Mouse (Mus musculus) kidney, adult 11 months (tissue): ENCODE results near the gene Mrpl34.
A peak's percentile ranks its signal among the peaks of the same experiment; 100 is the strongest.

Source experiments
- DNase-seq: peaks from one replicate; pipeline ENCODE4 v3.0.0; 2022

The Mrpl34 gene

DNA sequence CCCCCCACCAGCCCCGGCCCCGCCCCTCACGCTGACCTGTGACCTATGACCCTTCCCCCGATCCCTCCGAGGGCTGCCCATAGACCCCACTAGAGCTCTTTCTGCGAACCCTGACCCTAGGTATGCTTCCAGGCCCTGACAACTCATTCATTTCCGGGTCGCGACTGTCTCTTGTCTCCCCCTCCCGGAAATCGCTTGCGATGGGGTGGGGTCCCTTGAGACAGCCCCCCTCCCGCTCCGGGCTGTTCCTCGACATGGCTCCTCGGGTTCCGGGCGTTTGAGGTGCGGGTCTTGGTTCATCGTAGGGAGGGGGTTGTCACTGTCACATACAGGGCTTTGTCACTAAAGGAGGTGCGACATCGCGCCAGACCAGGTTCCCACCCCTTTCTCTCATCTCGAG, 4.7 kb downstream of the Mrpl34 start:
- peak; percentile 54 for DNase-seq

DNA sequence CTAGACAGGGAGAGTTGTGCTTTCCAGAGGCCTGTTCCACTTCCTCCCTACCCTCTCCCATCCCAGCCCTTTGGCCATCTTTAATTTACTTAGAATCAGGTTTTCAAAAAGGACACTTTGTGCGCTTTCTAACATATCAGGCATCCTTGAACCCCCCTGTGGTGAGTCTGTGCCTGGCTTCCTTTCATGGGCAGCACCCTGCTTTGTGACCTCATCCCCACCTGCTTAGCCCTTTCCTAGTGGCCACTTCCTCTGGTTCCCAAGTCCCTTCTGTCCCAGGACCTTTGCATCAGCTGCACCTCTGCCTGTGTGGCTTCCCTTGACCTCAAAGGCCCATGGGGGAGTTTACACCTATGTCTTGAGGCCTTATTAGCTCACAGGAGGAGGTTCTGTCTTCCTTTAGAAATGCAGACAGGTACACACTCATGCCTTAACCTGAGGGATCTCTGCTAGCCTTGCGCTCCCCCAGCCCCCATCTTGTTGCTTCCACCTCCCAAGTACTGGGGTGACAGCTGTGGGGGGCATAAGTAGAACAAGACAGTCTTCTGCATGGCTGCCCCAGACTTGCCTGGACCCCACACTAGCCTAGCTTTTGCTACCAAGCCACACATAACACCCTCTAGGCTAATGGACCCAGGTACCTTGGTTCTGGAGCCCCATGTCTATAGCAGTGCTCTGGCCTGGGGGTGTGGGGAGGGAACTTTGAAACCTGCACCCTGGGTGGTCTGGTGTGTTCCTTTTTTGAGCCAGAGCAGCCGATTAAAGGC, 5.6 kb downstream of the Mrpl34 start:
- no peak for DNase-seq

DNA sequence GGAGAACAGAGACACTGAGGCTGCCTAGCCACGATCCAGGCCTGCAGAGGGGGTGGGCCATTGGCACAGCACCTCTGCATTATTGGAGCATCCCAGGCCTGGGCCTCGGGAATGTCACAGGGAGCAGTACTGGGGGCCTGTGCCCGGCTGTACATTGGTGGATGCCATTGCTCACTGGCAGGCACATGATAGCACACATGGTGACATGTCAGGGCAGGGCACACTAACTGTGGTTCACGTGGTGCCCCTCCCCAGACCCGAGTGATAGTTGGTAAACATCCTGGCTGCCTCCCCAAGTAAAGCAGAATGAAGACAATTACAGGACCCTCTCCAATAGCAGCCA, 6.1 kb downstream of the Mrpl34 start:
- DNase-seq: no peak

DNA sequence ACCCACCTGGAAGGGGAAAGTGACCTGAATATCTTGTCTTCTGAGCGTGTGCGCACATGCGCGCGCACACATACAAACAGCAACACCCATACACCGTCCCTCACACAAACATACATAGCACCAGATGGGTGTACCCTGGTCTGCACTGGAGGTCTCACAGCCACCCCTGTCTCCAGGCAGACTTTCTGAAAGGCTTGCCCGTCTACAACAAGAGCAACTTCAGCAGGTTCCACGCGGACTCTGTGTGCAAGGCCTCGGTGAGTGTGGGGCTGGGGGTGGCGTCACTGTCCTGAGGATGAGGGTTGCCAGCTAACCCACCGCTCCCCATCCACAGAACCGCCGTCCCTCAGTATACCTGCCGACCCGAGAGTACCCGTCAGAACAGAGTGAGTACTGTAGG, 7.1 kb downstream of the Mrpl34 start:
- no peak for DNase-seq

DNA sequence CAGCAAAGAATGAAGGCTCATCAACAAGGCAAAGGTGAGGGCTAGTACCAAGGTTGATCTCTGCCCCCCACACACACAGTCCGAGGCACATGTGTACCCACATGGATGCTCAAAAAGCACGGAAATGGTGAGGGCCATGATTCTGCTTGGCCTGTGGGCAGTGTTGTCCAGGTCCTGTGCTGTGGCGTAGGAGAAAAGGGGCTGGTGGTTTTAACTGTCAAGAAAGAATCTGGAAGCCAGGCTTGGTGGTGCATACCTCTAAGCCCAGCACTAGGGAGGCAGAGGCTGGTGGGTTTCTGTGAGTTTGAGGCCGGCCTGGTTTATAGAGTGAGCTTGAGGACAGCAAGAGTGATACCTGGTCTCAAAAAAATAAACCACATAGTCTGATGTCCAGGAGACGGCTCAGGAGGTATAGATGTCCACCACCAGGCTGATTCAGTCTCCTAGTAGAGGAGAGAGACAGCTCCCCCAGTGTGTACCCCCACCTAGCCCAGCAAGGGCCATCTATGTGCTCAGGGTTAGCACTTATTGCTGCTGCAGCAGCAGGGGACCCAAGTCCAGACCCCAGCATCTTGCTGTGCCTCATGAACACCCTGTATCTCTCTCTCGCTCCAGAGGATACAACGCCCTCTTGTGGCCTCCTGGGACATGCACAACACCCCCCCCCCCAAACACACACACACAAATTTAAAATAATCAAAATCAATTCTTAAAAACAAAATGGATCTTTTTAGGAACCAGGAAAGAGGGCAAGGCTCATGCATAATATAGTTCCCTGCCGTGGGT, 8.0 kb downstream of the Mrpl34 start:
- DNase-seq: no peak

DNA sequence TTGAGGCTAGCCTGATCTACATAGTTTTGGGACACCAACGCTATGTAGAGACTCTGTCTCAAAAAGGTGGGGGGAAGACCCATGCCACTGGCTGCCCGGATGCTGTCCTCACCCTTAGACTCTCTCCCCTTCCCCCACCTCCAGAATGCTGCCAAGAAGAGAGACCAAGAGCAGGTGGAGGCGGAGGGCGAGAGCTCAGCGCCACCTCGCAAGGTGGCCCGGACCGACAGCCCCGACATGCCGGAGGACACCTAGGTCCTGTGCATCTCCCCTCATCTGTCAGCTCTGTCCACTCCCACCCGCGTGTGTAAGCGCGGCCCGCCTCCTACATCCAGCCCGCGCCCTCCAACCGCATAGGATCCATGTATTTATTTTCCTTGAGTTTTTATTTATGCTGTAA, 9.6 kb downstream of the Mrpl34 start:
- DNase-seq: no peak

DNA sequence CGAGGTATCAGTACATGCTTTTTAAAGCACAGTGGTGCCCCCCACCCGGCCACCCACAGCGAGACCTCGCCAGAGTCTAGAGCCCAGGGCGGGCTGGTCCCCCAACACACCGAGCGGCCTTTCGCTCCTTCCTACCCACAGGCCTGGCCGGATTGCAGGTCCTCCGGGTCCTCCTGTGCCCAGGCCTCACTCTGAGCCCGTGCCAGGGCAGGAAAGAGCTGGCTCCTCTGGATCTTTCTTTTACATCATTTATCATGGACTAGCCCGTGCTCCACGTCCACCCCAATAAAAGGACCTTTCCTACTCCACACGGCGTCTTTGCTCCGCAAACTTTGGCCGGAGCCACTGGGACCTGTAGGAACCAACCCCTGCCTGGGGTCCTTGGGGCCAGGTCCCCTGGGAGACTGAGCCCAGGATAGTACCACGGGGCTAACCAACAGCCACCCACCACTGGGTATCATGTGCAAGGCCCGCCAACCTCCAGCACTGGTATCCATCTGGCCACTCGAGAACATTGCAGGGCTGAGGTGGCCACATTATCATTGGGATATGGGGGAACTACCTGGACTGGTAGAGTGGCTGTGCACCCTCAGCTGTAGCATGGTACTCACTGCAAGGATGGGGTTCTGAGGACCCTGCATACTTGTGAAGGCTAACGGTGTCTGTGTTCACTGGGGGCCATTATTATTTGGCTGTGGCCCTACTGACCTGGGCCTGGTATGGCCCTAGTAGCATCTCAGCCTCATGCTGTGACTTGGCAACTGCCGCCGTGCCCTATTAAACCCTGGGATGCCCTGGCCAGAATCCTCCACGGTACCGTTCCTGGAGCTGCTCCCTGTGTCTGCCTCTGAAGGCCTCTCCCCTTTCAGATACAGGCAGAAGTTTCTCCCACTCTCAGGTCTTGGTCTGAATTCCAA, 10.3 kb downstream of the Mrpl34 start:
- DNase-seq: no peak

DNA sequence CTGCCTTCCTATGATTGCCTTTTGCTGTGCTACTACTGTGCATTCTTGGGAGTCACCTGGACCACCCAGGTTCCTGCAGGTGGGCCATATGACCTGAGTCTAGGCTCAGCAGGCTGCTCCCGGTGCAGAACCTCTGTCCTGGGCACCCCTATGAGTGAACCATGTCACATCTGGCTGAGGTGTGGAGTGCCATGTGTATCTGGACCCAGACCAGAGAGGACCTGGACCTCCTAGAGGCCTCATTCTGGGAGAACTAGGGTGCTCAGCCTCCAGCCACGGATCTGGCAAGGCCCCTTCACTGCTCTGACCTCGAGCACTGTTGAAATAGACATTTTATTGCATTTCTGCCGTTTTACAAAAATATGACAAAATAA, 10.9 kb downstream of the Mrpl34 start:
- no peak for DNase-seq

DNA sequence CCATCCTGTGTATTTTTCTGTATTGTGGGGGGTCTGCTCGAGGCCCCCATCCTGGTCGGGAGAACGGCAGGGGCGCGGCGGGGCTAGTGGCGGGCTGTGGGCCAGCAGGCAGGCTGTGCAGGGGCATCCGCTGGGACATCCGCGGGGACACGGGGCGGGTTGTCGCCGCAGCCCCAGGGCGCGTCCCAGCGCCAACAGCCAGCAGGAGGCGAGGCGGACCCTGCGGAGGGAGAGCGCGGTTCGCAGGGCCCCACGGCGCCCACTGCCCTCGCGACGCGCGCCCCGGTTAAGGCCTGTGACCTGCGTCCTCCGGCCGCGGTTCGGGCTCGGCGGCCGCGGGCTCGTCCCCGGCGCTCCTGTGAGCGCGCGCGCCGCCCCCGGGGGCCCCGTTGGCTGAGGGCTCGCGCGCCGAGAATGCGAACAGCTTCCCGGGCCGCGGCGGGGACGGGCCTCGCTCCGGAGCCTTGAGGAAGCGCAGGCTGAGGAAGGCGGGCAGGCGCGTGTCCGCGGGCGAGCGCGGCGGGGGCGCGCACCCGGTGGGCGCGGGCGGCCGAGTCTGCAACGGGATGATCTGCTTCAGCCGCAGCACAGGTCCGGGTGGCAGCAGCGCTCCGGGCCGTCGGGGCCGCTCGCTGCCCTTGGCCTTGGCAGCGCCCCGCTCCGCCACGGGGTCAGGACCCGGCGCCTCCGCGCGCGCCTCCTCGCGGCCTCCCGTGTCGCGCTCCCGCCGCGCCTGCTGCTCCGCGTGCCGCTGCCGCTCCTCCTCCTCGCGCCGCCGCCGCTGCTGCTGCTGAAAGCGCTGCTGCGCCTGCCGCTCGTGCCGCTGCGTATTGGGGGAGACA, 11.6 kb downstream of the Mrpl34 start:
- peak; percentile 78 for DNase-seq

DNA sequence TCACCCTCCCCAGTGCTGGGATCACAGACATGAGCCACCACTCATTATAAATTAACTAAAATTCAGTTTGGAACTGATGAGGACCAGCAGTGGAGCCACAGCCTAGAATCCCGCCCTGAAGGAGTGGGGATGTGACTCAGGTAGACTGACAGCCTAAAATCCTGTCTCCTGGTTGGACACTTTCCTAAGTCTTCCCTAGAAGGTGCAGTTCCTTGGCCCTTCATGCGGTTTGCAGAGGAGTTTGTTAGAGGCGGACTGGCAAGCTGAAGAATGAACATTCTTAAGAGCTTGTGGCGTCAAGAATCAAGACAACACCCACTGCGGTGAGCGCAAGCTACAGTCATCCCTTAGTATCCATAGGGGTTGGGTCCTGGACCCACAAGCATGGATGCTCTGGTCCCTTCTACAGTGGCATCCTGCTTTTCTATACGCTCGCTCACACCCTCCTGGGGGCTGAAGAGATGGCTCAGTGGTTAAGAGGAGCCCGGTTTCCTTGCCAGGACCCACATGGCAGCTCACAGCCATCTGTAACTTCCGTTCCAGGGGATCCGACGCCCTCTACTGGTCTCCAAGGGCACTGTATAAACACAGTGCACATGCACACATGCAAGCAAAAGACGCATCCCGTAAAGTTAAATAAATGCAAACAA, 12.6 kb downstream of the Mrpl34 start:
- DNase-seq: no peak

DNA sequence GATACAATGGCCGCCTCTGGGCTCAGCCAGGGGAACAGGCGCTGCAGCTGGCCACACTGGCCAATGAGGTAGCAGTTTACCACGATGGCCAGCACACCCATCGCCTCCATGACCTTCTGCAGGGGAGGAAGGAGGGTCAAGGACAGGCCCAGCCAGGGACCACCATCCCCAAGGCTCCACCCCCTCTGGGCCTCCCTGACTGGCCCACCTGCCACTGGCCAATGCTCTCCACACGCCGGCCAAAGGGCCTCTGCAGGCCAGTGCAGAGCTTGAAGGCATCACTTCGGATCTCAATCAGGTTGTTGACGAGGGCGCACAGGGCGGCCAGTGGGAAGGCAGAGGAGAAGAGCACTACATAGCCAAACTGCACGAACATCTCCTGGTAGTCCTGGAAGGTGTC, 14.2 kb downstream of the Mrpl34 start:
- DNase-seq: no peak

DNA sequence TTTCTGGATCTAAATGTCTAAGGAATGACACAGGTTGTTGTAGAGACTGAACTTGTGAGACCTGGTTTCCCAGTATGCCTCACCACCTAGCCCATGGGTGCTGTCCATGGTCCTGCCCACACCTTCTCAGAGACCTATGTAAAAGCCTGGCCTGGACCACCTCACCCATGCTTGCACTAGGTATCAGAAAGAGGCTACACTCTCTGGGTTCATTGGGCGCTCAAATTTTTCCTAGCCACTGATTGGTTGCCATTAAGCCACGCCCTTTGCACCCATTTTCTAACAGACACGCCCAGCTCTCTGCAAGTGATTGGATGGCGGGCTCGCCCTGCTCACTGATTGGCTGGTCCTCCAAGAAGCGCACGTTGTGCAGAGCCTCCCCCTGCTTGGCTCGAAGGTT, 19.2 kb downstream of the Mrpl34 start:
- DNase-seq: no peak

DNA sequence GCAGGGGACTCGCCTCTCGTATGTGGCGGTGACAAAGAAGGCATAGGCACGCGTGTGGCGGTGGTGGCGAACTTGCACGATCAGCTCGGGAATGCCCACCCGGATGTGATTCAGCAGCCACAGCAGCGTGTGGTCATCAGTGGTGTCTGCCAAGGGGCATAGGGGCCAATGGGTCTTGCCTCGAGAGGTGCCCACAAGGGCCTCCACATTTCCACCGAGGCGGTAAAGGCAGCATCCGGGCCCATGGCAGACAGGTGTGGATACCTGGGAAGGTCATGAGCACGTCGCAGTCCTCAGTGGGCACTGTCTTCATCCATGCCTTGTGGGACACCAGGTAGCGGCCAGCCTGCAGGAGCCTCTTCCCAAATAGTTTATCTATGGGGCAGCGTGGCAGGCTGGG, 20.0 kb downstream of the Mrpl34 start:
- DNase-seq: no peak

DNA sequence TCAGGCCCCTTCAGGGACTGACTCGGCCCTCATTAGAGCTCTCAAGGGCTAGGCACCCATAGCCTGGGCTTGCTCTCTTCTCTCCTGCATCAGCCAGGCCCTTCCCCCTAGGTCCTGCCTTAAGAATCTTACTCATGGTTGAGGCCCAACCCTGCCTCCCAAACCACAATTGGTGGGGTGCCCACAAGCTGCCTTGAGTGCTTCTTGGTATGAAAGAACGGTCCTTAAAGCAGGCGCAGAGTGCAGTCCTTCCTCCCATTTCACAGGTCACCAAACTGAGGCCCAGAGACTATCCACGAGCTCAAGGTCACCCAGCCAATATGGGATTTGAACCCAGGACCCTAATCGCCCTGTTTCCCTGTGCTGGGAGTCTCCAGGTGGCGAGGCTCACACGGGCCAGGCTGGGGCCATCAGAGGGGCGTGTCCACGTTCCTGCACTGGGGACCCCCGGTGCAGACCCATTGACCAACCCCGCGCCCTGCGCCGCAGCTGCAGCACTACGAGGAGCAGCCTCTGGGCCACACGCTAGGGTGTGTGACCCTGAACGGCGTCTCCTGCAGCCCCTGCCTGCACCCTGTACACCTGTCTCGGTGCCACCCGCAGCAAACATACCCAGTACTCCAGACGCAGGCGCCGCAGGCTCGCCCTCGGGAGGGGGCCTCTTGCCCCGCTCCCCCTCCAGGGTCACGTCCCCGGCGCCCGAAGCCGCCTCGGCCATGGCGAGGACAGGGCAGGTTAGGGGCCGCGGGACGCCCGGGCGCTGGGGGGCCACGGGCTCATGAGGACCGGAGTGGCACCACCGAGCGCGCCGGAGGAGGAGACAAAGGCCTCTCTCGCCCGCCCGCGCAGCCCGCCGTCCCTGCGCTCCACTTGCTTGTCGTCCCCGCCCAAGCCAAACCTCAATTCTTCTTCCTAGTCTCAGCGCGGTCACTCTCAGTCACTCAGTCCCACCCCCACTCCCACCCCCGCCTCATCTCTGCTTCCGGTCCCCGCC, 20.7 kb downstream of the Mrpl34 start, which contains the start of gene Ano8:
Ano8 (minus strand) TSS at position 822 of the 994 bp plus-strand sequence.
- DNase-seq: peak; percentile 84

DNA sequence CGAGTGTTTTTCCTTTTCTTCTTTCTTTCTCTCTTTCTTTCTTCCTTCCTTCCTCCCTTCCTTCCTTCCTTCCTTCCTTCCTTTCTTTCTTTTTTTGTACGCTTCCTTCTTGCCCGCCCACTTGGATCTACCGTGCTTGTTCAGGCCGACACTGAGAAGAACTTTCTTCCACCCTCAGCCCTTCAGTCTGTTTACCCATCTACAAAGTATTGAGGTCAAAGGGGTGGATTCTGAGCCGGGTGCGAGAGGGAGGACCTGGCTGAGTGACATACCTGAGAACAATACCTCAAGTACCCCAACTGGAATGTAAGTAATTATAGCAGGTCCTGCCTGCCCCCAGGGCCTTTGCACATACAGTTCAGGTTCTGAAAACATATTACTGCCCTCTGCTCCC, 21.4 kb downstream of the Mrpl34 start:
- no peak for DNase-seq

DNA sequence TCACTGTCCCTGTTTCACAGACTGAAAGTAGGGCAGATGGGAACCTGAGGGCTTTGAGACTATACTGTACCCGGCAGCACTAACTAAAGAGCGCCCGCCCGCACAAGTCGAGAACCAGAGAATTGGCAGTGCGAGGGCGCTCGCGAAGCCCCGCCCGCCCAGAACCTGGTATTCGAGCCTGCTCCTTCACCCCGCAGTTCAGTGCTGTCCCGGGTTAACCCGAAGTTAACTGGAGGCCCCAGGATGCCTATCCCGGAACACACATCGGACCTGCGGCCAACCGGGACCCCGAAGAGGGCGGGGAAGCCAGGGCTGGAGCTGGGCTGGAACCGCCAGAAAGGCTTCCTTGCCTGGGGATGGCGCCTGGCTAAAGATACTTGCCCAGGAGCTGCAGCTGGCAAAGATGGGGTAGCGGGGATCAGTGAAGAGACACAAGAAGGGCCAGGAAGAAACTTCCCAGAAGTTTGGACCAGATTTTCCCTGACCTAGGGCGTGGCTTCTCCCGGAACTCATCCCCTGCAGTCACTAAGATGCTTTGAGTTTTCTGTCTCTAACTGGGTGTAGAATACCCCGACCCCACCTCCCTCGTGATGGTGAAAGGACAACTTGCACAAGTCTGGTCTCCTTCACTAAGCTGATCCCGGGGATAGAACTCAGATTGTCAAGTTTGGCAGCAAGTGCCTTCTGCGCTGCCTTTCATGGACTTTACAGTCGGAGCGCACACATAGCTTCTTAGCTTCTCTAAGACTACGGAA, 23.1 kb downstream of the Mrpl34 start, which contains the start of gene Gtpbp3:
Gtpbp3 (plus strand) TSS at position 413 of the 755 bp plus-strand sequence.
- DNase-seq: peak; percentile 87

DNA sequence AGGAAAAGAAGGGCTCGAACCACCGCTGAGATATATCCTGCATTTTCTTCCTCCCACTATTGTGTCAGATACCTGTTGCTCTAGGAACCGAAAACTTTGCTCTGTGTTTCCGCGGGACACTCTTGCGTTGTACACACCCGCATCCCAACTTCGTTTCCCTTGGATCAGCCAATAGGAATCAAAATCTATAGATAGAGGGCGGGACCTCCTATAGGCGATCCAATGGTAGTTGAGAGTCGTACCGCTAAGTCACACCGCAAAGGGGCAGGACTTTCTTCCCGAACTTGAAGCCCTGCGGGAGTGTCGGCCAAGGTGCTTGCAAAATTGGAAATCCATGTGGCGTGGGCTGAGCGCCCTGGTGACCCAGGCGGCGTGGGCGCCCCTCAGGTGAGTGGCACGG, 23.7 kb downstream of the Mrpl34 start:
- peak; percentile 89 for DNase-seq

DNA sequence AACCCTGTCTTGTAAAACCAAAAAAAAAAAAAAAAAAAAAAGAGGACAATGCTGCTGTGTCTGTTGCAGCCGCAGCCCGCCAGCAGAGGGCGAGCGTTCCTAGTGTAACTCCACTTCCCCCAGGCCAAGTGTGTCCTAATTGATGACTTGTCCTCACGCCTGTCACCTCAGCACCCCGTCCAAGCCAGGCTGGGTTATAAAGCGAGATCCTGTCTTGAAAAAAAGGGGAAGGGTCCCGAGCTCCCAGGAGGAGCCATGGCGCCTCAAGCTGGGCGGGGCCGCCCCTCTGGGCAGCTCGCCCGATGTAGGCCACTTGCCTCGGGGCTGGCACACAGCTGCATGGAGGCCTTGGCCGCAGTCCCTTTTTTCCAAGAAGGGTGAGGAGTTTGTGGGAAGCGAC, 30.3 kb downstream of the Mrpl34 start:
- peak; percentile 81 for DNase-seq

DNA sequence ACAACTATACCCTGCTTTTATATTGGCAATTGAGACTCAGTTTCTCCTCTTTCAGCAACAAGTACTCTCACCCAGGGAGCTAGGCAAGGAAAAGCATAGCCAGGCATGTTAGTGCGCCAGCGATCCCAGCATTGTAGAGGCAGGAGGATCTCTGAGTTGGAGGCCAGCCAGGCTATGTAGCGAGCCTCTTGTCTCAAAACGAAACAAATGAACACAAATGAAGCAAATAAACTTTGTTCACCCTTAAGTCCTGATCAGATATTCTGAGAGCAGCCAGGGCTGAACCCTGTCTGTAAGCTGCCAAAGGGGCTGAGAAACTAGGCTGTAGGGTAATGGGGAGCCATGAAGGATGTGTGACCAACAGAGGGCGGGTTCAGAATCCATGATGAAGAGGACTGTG, 31.1 kb downstream of the Mrpl34 start:
- no peak for DNase-seq

DNA sequence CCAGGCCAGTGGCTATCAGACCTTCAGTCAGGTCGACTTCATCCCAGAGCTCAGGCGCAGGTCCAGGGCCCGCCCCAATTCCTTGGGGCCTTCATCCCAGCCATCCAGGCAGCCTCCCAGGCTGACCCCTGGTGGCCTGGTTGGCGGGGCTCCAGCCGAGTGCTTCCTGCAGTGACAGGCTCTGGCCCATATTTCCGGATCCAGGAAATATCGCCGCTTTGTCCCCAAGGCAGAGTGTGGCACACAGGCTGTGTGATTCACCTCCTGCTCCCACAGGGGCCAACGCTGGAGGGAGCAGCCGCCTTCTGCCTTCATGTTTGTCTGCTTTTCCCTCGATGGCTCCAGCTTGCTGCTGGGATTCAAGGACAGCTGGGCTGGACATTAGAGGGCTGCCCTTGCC, 31.7 kb downstream of the Mrpl34 start:
- peak; percentile 91 for DNase-seq
